Mouse (Mus musculus) thymus, adult 2 months (tissue): ENCODE measurements around the gene Hnrnpab.

Experiments used
- CTCF ChIP-seq: fragments of 200-500 bp; IDR thresholded peaks from 2 replicates; pipeline ENCODE4 v1.5.1; 2012; ENCODE audit warnings: mild to moderate bottlenecking, control low read depth, low read length, moderate library complexity, borderline replicate concordance; ENCODE audit not compliant: control insufficient read depth, poor library complexity, insufficient read depth; ENCODE audit errors: extremely low read depth
- POLR2A ChIP-seq: fragments of 200-500 bp; IDR thresholded peaks from 2 replicates; pipeline ENCODE4 v1.6.1; 2012; ENCODE audit warnings: mild to moderate bottlenecking, low read length, control low read depth, moderate library complexity; ENCODE audit not compliant: control insufficient read depth, poor library complexity, insufficient read depth; ENCODE audit errors: extremely low read depth

DNA sequence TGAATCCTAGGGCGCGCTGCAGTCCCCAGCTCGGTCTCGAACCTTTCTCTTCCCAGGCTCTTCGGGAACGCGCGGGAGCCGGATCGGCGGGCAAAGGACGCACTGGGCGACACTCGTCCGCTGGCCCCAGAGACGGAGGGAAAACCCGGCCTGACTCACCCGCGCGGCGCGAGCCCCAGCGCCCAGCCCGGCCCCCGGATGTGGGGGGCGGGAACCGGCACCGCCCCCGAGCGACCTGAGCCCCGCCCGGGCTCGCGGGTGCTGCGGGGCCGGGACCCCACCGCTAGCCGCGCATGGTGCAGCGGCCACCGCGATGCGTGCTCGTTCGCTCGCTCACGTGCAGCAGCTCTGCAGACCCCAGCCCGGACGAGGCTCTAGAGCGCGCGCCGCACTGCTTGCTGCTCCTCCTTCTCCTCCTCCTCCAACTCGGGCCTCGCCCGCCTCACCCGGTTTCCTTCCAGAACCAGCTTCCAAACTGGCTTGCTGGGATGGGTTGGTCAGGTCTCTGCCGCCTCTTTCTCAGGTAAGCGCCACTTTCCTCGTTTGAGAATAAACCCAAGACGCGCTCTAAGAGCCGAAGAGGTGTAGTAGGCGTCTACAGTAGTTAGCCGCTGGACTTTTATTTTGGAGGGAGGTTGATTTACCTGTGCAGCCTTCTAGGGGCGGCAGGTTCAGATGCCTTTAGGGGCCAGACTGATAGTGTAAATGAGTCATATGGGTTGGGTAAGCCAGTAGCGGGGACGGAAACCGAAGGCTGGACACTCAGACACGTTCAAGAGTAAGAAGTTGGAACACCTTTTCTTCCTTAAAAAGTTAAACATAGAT lies 44.3 kb upstream of the Hnrnpab start, which contains the start of the genes N4bp3 and D930048N14Rik:
- TF ChIP-seq POLR2A, result no peak
- no peak; the same call in 1 of the 2 replicates for TF ChIP-seq CTCF
